Mouse (Mus musculus) 416B (cell line): ENCODE results near the gene Madcam1.
"Not testable (repeated sequence)": the region's sequence is repeated elsewhere in the genome, so short reads cannot be mapped to it uniquely, and the experiment has no call there.

ENCODE experiments used
- DNase-seq: peaks from one replicate; pipeline ENCODE4 v3.0.0; 2011; ENCODE audit warnings: low read depth

Madcam1 gene

GRCm38 (mm10) chr10:79689178-79689577, 24.8 kb downstream of the Madcam1 start:
- DNase-seq, result no peak

GRCm38 (mm10) chr10:79691986-79692548, 27.7 kb downstream of the Madcam1 start:
- DNase-seq, result no peak

- DNase-seq, result no peak
Observed at GRCm38 (mm10) chr10:79693580-79694378, 29.4 kb downstream of the Madcam1 start.

- no peak for DNase-seq
Observed at GRCm38 (mm10) chr10:79694379-79694655, 30.0 kb downstream of the Madcam1 start.

- peak; percentile 84 for DNase-seq
Observed at GRCm38 (mm10) chr10:79695231-79696128, 31.1 kb downstream of the Madcam1 start.

- no peak for DNase-seq
Observed at GRCm38 (mm10) chr10:79696129-79696651, 31.8 kb downstream of the Madcam1 start.

GRCm38 (mm10) chr10:79697916-79698315, 33.6 kb downstream of the Madcam1 start:
- no peak for DNase-seq

- DNase-seq, result no peak
Observed at GRCm38 (mm10) chr10:79698459-79698858, 34.1 kb downstream of the Madcam1 start.

- no peak for DNase-seq
Observed at GRCm38 (mm10) chr10:79700676-79701075, 36.3 kb downstream of the Madcam1 start.

- no peak for DNase-seq
Observed at GRCm38 (mm10) chr10:79701443-79702129, 37.2 kb downstream of the Madcam1 start.

- not testable (repeated sequence) for DNase-seq
Observed at GRCm38 (mm10) chr10:79702970-79703369, 38.6 kb downstream of the Madcam1 start.

GRCm38 (mm10) chr10:79703541-79703940, 39.2 kb downstream of the Madcam1 start:
- no peak for DNase-seq

GRCm38 (mm10) chr10:79704065-79704969, 40.0 kb downstream of the Madcam1 start, which contains the start of gene Bsg:
Gene Bsg, plus strand, starts transcription at chr10:79704491.
- peak; percentile 99 for DNase-seq

GRCm38 (mm10) chr10:79704970-79705360, 40.6 kb downstream of the Madcam1 start:
- DNase-seq, result no peak

GRCm38 (mm10) chr10:79705951-79706350, 41.6 kb downstream of the Madcam1 start:
- peak; percentile 50 for DNase-seq

GRCm38 (mm10) chr10:79706406-79707094, 42.2 kb downstream of the Madcam1 start:
- no peak for DNase-seq

GRCm38 (mm10) chr10:79707162-79707561, 42.8 kb downstream of the Madcam1 start:
- DNase-seq, result no peak

GRCm38 (mm10) chr10:79707759-79708158, 43.4 kb downstream of the Madcam1 start:
- DNase-seq, result no peak

- no peak for DNase-seq
Observed at GRCm38 (mm10) chr10:79708668-79709067, 44.3 kb downstream of the Madcam1 start.

- DNase-seq, result no peak
Observed at GRCm38 (mm10) chr10:79709307-79709706, 44.9 kb downstream of the Madcam1 start.
